ENCODE assay signal across 10 mouse cellular contexts in the genomic region with DNA sequence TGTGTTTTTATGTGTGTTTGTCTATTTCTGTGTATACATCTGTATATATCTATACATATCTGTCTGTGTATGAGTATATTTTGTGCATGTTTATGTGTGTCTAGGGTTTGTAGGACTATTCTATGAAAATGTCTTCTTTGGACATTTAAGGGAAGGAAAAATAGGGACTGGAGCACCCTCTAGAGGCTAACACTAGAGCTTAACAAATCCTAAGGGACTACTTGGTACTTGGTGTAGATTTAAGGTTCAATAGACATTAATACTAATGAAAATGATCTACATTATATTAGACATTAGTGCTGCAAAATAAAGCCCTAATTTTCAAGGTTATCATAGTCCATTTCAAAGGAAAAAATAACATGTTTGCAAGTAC. TPM values are rescaled to one million over a fixed set of nuclear protein-coding genes. Genes with fewer than 3 reads are reported as not detected.
A peak's percentile ranks its signal among the peaks of the same experiment; 100 is the strongest.
DNase-seq lines count a peak whose midpoint lies in the region; ATAC-seq and TF ChIP-seq lines count a peak whose summit lies in the region.
"Had no signal": no experiment of that assay in that cellular context is flagged by ENCODE, and none has a peak within 500 bp of the region (broad histone marks: within the 10 kb centered on the region; RNA-seq: fewer than 3 reads in every experiment).

No protein-coding gene starts in this region.

- H3K27me3 ChIP-seq in heart, postnatal 0 days (ENCODE audit: control insufficient read depth, insufficient read depth, low read length) = no peaks in the 10 kb centered on the region
- H3K27me3 ChIP-seq: lung, embryonic 15.5 days had no signal

- H3K9me3 ChIP-seq in heart, postnatal 0 days (replicated peaks; ENCODE audit: control insufficient read depth, low read length) = no peaks in the 10 kb centered on the region
- H3K9me3 ChIP-seq: lung, embryonic 15.5 days had no signal

- H3K9ac ChIP-seq in heart, postnatal 0 days (replicated peaks; ENCODE audit: low read depth, low read length) = no peak overlapping the region
- H3K9ac ChIP-seq: lung, embryonic 15.5 days had no signal

- peak; percentile 45 for TF ChIP-seq CTCF in heart, postnatal 0 days (IDR thresholded peaks at IDR 0.05; ENCODE audit: low read depth)

- H3K4me1 ChIP-seq in heart, postnatal 0 days (ENCODE audit: control insufficient read depth, insufficient read depth) = no peaks in the 10 kb centered on the region

- no peaks in the 10 kb centered on the region for H3K36me3 ChIP-seq in heart, postnatal 0 days (replicated peaks; ENCODE audit: control insufficient read depth, insufficient read depth, low read length)
- H3K36me3 ChIP-seq: lung, embryonic 15.5 days had no signal

- no peak overlapping the region for H3K4me2 ChIP-seq in heart, postnatal 0 days (ENCODE audit: low read depth, low read length)
- H3K4me2 ChIP-seq: heart, embryonic 11.5 days; lung, embryonic 15.5 days had no signal

- H3K4me3 ChIP-seq in heart, postnatal 0 days (ENCODE audit: low read depth, low read length) = no peak overlapping the region
- H3K4me3 ChIP-seq: lung, embryonic 15.5 days had no signal

- no peak for TF ChIP-seq EP300 in heart, postnatal 0 days (IDR thresholded peaks at IDR 0.05; ENCODE audit: low read depth)

- peak; percentile 38 for DNase-seq in heart, postnatal 0 days (ENCODE audit: low spot score)
- DNase-seq in heart, adult 9 months (ENCODE audit: low spot score in 2 of 2) = no peak
- DNase-seq in CD4-positive helper T cell, adult 2 months (ENCODE audit: low read depth, low spot score) = peak; percentile 51
- peak; percentile 7 for DNase-seq in c-Kit-positive CD71-positive TER-119-negative erythroid progenitor cells, embryonic 14.5 days (ENCODE audit: low read depth)
- DNase-seq in induced T-regulatory cell, adult 2 months (ENCODE audit: low read depth) = peak; percentile 32
- no peak for DNase-seq in spleen, postnatal 10 days (ENCODE audit: low spot score in 2 of 2)
- DNase-seq in layer of hippocampus, adult 9-11 months = no peak

- no peak for ATAC-seq in heart, postnatal 0 days (ENCODE audit: insufficient read depth, low read depth)
- ATAC-seq in activated CD4-positive, CD25-positive, alpha-beta regulatory T cell, adult 4 months = no peak

- H3K27ac ChIP-seq in heart, postnatal 0 days (ENCODE audit: low read depth) = no peak overlapping the region
- H3K27ac ChIP-seq: lung, embryonic 15.5 days had no signal

RNA-seq across cellular contexts. Expression of a gene that starts 44.9 kb away (rescaled TPM):
- 17.4 and 24.3 TPM in 2 replicates for total RNA-seq in heart, postnatal 0 days (2014; rRNA removed; ENCODE audit: low replicate concordance)
- 16.6 and 18.4 TPM in 2 replicates for polyA plus RNA-seq in heart, postnatal 0 days (2015; fragmentation: Nextera tagmentation; extraction: Ambion mirVana)
- polyA plus RNA-seq in activated CD4-positive, CD25-positive, alpha-beta regulatory T cell, adult 4 months (2017; shearing (Covaris generic)) = 10 to 100 TPM; 59.7 to 63.3 TPM

Comparison
In these comparisons a context has a peak if more than half of its experiments do, and no peak if none do; other contexts are left out.
1. DNase-seq: peak in heart, postnatal 0 days (single experiment), CD4-positive helper T cell, adult 2 months (single experiment), c-Kit-positive CD71-positive TER-119-negative erythroid progenitor cells, embryonic 14.5 days (single experiment) and induced T-regulatory cell, adult 2 months (single experiment); none in heart, adult 9 months (0 of 2), spleen, postnatal 10 days (0 of 2) and layer of hippocampus, adult 9-11 months (single experiment).